Mouse (Mus musculus) spleen, postnatal 4 days (tissue): ENCODE results near the gene Tmbim6.
"Not testable (repeated sequence)": the region's sequence is repeated elsewhere in the genome, so short reads cannot be mapped to it uniquely, and the experiment has no call there.

ENCODE experiments used
- DNase-seq, 2 experiments: peaks; one replicate each; pipeline ENCODE4 v3.0.0; 2022; ENCODE audit warnings: low spot score in 2 of 2

Gene Tmbim6

GRCm38 (mm10) chr15:99384071-99384470, 8.6 kb upstream of the Tmbim6 start:
- DNase-seq, result no peak

- not testable (repeated sequence) for DNase-seq
Observed at GRCm38 (mm10) chr15:99386110-99386509, 6.6 kb upstream of the Tmbim6 start.

GRCm38 (mm10) chr15:99386796-99387195, 5.9 kb upstream of the Tmbim6 start:
- no peak for DNase-seq

- no peak for DNase-seq
Observed at GRCm38 (mm10) chr15:99387976-99388375, 4.7 kb upstream of the Tmbim6 start.

- no peak for DNase-seq
Observed at GRCm38 (mm10) chr15:99390472-99391401, 1.9 kb upstream of the Tmbim6 start.

GRCm38 (mm10) chr15:99391975-99392374, 707 bp upstream of the Tmbim6 start:
- no peak for DNase-seq

- DNase-seq, result peak in 1 of 2 experiments; percentile 77
Observed at GRCm38 (mm10) chr15:99393386-99394252, 937 bp downstream of the Tmbim6 start.

- DNase-seq, result no peak
Observed at GRCm38 (mm10) chr15:99396462-99396861, 3.8 kb downstream of the Tmbim6 start.

- no peak for DNase-seq
Observed at GRCm38 (mm10) chr15:99396875-99397274, 4.2 kb downstream of the Tmbim6 start.

GRCm38 (mm10) chr15:99397622-99398021, 4.9 kb downstream of the Tmbim6 start:
- no peak for DNase-seq

- DNase-seq, result no peak
Observed at GRCm38 (mm10) chr15:99399503-99400245, 7.0 kb downstream of the Tmbim6 start.

- DNase-seq, result no peak
Observed at GRCm38 (mm10) chr15:99400602-99401001, 7.9 kb downstream of the Tmbim6 start.

- no peak for DNase-seq
Observed at GRCm38 (mm10) chr15:99403159-99403889, 10.6 kb downstream of the Tmbim6 start.

- DNase-seq, result no peak
Observed at GRCm38 (mm10) chr15:99405150-99405549, 12.5 kb downstream of the Tmbim6 start.

GRCm38 (mm10) chr15:99406986-99407570, 14.4 kb downstream of the Tmbim6 start:
- DNase-seq, result no peak

- DNase-seq, result no peak
Observed at GRCm38 (mm10) chr15:99408845-99409244, 16.2 kb downstream of the Tmbim6 start.

- DNase-seq, result no peak
Observed at GRCm38 (mm10) chr15:99411747-99412146, 19.1 kb downstream of the Tmbim6 start.

- peak; percentile 63 to 87 for DNase-seq
Observed at GRCm38 (mm10) chr15:99415793-99416192, 23.1 kb downstream of the Tmbim6 start.

- DNase-seq, result peak; percentile 81 to 92
Observed at GRCm38 (mm10) chr15:99416348-99416882, 23.7 kb downstream of the Tmbim6 start.

GRCm38 (mm10) chr15:99416957-99417356, 24.3 kb downstream of the Tmbim6 start:
- DNase-seq, result no peak
